Mouse (Mus musculus): Measurements from ENCODE around the gene Atg101.
A peak's percentile ranks its signal among the peaks of the same experiment; 100 is the strongest.

Gene Atg101

GRCm38 (mm10) chr15:101333165-101333564 is 49.1 kb downstream of the Atg101 start:
- DNase-seq (ENCODE audit: low read depth, low spot score): no peak

GRCm38 (mm10) chr15:101333648-101334047 is 49.6 kb downstream of the Atg101 start:
- no peak for DNase-seq (ENCODE audit: low read depth, low spot score)

DNA sequence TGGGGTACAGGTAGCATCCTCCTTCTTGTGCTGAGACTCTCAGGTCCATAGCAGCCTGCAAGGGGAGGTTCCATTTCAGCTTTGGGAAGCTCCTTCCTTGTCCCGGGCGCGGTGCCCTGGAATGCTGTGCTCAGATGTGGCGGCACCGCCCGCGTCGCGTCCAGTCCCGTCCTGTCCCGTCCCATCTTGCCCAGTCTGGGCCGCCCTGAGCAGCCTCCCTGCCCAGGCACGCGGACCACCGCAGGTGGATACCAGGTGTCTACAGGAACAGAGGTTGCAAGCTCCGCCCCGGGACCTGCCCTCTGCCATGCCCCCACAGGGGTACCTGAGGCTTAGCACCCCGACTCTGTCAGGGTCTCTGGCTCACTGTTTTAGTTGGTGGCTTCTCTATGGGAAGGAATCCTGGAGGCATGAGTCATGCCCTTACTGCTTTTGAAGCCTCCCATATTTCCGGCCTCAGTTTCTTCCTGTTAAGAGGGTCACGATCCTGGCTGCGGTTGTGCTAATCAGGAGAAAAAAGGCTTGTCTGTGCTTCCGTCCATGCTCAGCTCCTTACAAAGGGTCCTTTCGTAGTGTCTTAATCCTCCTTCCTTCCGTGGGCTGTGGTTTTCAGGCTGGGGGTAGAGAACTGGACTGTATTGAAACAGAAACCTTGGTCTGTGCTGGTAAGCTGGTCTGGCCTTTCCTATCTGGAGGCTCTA is 52.6 kb downstream of the Atg101 start:
- no peak for DNase-seq (ENCODE audit: low read depth, low spot score)

- DNase-seq (ENCODE audit: low read depth, low spot score): no peak
These were observed 54.3 kb downstream of the Atg101 start for GRCm38 (mm10) chr15:101338359-101338758.

DNA sequence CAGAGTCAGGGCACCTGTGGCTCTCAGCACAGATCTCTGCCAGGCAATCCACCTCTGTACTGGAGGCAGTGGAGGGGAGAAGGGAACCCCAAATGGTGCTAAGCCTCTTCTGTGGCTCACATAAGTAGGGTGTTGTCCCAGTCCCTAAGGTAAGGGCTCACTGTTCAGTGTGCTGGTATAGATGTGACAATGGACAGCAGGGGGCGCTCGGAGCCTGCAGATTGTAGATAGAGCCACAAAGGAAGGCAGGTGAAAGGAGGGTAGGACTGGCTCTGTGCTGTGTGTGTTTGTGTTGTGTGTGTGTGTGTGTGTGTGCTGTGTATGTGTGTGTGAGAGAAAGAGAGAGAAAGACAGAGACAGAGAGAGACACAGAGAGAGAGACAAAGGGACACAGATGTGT is 55.5 kb downstream of the Atg101 start:
- DNase-seq (ENCODE audit: low read depth, low spot score): peak; percentile 26
